Mouse (Mus musculus): Measurements from ENCODE around the gene Myo9b. TPM values are rescaled to one million over a fixed set of nuclear protein-coding genes. Genes with fewer than 3 reads are reported as not detected.
A peak's percentile ranks its signal among the peaks of the same experiment; 100 is the strongest.

Myo9b gene
- polyA plus RNA-seq, 1 experiment from 2014 or later, result 17.3 TPM

GRCm38 (mm10) chr8:71395629-71396028 is 123.1 kb downstream of the Myo9b start, which contains the start of gene Ushbp1:
Gene Ushbp1, minus strand, starts transcription at chr8:71395802.
- Histone ChIP-seq H3K4me3 (peak within 1 kb of the TSS; percentile 57), H3K27me3 (no peaks in the 10 kb centered on the region), H3K4me1 (replicated peaks) (peaks cover 13% of the 10 kb centered on the region), H3K4me2 (peak within 1 kb of the TSS; percentile 86), H3K9me3 (no peaks in the 10 kb centered on the region), H3K27ac (replicated peaks) (peak within 1 kb of the TSS; percentile 69), H3K9ac (no peak within 1 kb of the TSS), H3K36me3 (peaks cover 5% of the 10 kb centered on the region; the same call in 1 of the 2 replicates)
- no peak for ATAC-seq (ENCODE audit: low FRiP score, low read depth)
- 81% methylated on average over 9 of the region's 9 CpGs for WGBS

GRCm38 (mm10) chr8:71396639-71397305 is 124.3 kb downstream of the Myo9b start, which contains the start of gene Babam1:
Gene Babam1, plus strand, starts transcription at chr8:71396861.
- ATAC-seq (ENCODE audit: low FRiP score, low read depth), result peak; percentile 98
- Histone ChIP-seq H3K27me3 (no peaks in the 10 kb centered on the region), H3K4me1 (replicated peaks) (peaks cover 13% of the 10 kb centered on the region), H3K9ac (peak within 1 kb of the TSS; percentile 55), H3K9me3 (no peaks in the 10 kb centered on the region), H3K36me3 (peaks cover 5% of the 10 kb centered on the region; the same call in 1 of the 2 replicates), H3K4me2 (peak within 1 kb of the TSS; percentile 86), H3K27ac (replicated peaks) (peak within 1 kb of the TSS; percentile 69), H3K4me3 (peak within 1 kb of the TSS; percentile 57)
- WGBS, result under 1% methylated on average over 34 of the region's 34 CpGs

GRCm38 (mm10) chr8:71397701-71398100 is 125.2 kb downstream of the Myo9b start:
- Histone ChIP-seq H3K27me3 (no peaks in the 10 kb centered on the region), H3K27ac (replicated peaks) (no peak overlapping the region), H3K4me3 (peak overlapping the region; percentile 57), H3K4me1 (replicated peaks) (peaks cover 13% of the 10 kb centered on the region), H3K9ac (no peak overlapping the region), H3K9me3 (no peaks in the 10 kb centered on the region), H3K36me3 (peaks cover 5% of the 10 kb centered on the region; the same call in 1 of the 2 replicates), H3K4me2 (peak overlapping the region; percentile 86)
- no peak for ATAC-seq (ENCODE audit: low FRiP score, low read depth)
- WGBS, result 87% methylated on average over 12 of the region's 12 CpGs

GRCm38 (mm10) chr8:71400826-71401225 is 128.3 kb downstream of the Myo9b start:
- Histone ChIP-seq H3K4me3 (no peak overlapping the region), H3K9me3 (no peaks in the 10 kb centered on the region), H3K36me3 (peaks cover 9% of the 10 kb centered on the region; the same call in 1 of the 2 replicates), H3K4me2 (no peak overlapping the region), H3K9ac (no peak overlapping the region), H3K27ac (replicated peaks) (no peak overlapping the region), H3K27me3 (no peaks in the 10 kb centered on the region), H3K4me1 (replicated peaks) (peaks cover 21% of the 10 kb centered on the region)
- 94% methylated on average over 2 of the region's 2 CpGs for WGBS
- ATAC-seq (ENCODE audit: low FRiP score, low read depth), result no peak

GRCm38 (mm10) chr8:71401454-71401853 is 128.9 kb downstream of the Myo9b start:
- H3K4me2 ChIP-seq, result no peak overlapping the region
- no peak for ATAC-seq (ENCODE audit: low FRiP score, low read depth)
- no peak overlapping the region for H3K4me3 ChIP-seq
- no peak overlapping the region for H3K27ac ChIP-seq (replicated peaks)
- H3K9ac ChIP-seq, result no peak overlapping the region
- peaks cover 9% of the 10 kb centered on the region; the same call in 1 of the 2 replicates for H3K36me3 ChIP-seq
- no peaks in the 10 kb centered on the region for H3K9me3 ChIP-seq
- peaks cover 23% of the 10 kb centered on the region for H3K4me1 ChIP-seq (replicated peaks)
- no peaks in the 10 kb centered on the region for H3K27me3 ChIP-seq

- Histone ChIP-seq H3K4me2 (no peak overlapping the region), H3K36me3 (peaks cover 9% of the 10 kb centered on the region; the same call in 1 of the 2 replicates), H3K9me3 (no peaks in the 10 kb centered on the region), H3K4me1 (replicated peaks) (peaks cover 24% of the 10 kb centered on the region), H3K27me3 (no peaks in the 10 kb centered on the region), H3K27ac (replicated peaks) (no peak overlapping the region), H3K9ac (no peak overlapping the region), H3K4me3 (no peak overlapping the region)
- 85% methylated on average over 9 of the region's 9 CpGs for WGBS
- no peak for ATAC-seq (ENCODE audit: low FRiP score, low read depth)
Observed at GRCm38 (mm10) chr8:71402446-71402964, 130.0 kb downstream of the Myo9b start.

- Histone ChIP-seq H3K4me3 (no peak overlapping the region), H3K4me2 (no peak overlapping the region), H3K27ac (replicated peaks) (no peak overlapping the region), H3K4me1 (replicated peaks) (peaks cover 20% of the 10 kb centered on the region), H3K27me3 (no peaks in the 10 kb centered on the region), H3K36me3 (peaks cover 9% of the 10 kb centered on the region; the same call in 1 of the 2 replicates), H3K9me3 (no peaks in the 10 kb centered on the region), H3K9ac (no peak overlapping the region)
- WGBS, result 85% methylated on average over 6 of the region's 6 CpGs
- no peak for ATAC-seq (ENCODE audit: low FRiP score, low read depth)
Observed at GRCm38 (mm10) chr8:71403107-71403885, 130.8 kb downstream of the Myo9b start.

GRCm38 (mm10) chr8:71404011-71404410 is 131.5 kb downstream of the Myo9b start:
- Histone ChIP-seq H3K36me3 (peaks cover 9% of the 10 kb centered on the region; the same call in 1 of the 2 replicates), H3K4me2 (no peak overlapping the region), H3K27me3 (no peaks in the 10 kb centered on the region), H3K27ac (replicated peaks) (no peak overlapping the region), H3K9me3 (no peaks in the 10 kb centered on the region), H3K9ac (no peak overlapping the region), H3K4me1 (replicated peaks) (peaks cover 20% of the 10 kb centered on the region), H3K4me3 (no peak overlapping the region)
- ATAC-seq (ENCODE audit: low FRiP score, low read depth), result no peak
- WGBS, result 88% methylated on average over 8 of the region's 8 CpGs

- H3K4me3 ChIP-seq, result no peak overlapping the region
- no peaks in the 10 kb centered on the region for H3K27me3 ChIP-seq
- 0 out of 2 replicates have a peak overlapping the region, but pooled peaks have one; percentile 98 for H3K4me2 ChIP-seq
- no peaks in the 10 kb centered on the region for H3K9me3 ChIP-seq
- H3K27ac ChIP-seq (replicated peaks), result no peak overlapping the region
- H3K36me3 ChIP-seq, result 0 out of 2 replicates have a peak, but pooled peaks cover 4% of the 10 kb centered on the region
- ATAC-seq (ENCODE audit: low FRiP score, low read depth), result no peak
- WGBS, result 83% methylated on average over 9 of the region's 9 CpGs
- H3K9ac ChIP-seq, result no peak overlapping the region
- H3K4me1 ChIP-seq (replicated peaks), result peaks cover 20% of the 10 kb centered on the region
Observed at GRCm38 (mm10) chr8:71404951-71405351, 132.4 kb downstream of the Myo9b start.

- Histone ChIP-seq H3K27ac (replicated peaks) (no peak within 1 kb of the TSS), H3K9me3 (no peaks in the 10 kb centered on the region), H3K36me3 (0 out of 2 replicates have a peak, but pooled peaks cover 4% of the 10 kb centered on the region), H3K4me1 (replicated peaks) (peaks cover 20% of the 10 kb centered on the region), H3K27me3 (no peaks in the 10 kb centered on the region), H3K4me3 (peak within 1 kb of the TSS; percentile 49), H3K4me2 (peak within 1 kb of the TSS; percentile 98), H3K9ac (peak within 1 kb of the TSS; percentile 39)
- WGBS, result 16% methylated on average over 33 of the region's 33 CpGs
- peak; percentile 90 for ATAC-seq (ENCODE audit: low FRiP score, low read depth)
Observed at GRCm38 (mm10) chr8:71405401-71406098, 133.0 kb downstream of the Myo9b start, which contains the start of gene Ankle1. Gene Ankle1, plus strand, starts transcription at chr8:71406010.

All from hindbrain, embryonic 15.5 days (tissue).